Mouse (Mus musculus) gonadal fat pad, adult 2 months (tissue): ENCODE results near the gene Tfpi2. TPM values are rescaled to one million over a fixed set of nuclear protein-coding genes. Genes with fewer than 3 reads are reported as not detected.

ENCODE experiments used
- DNase-seq: peaks from one replicate; pipeline ENCODE4 v3.0.0-alpha.2; 2012; ENCODE audit warnings: low read depth
- polyA plus RNA-seq: library from polyadenylated mRNA; depleted of rRNA; stranded (reverse); fragments of >200 nt; gene quantifications from 2 replicates; pipeline ENCODE4 v1.2.3, GENCODE M21; 2012; rRNA removed

Gene Tfpi2
- 0.62 and 2.4 TPM in 2 replicates for polyA plus RNA-seq

DNA sequence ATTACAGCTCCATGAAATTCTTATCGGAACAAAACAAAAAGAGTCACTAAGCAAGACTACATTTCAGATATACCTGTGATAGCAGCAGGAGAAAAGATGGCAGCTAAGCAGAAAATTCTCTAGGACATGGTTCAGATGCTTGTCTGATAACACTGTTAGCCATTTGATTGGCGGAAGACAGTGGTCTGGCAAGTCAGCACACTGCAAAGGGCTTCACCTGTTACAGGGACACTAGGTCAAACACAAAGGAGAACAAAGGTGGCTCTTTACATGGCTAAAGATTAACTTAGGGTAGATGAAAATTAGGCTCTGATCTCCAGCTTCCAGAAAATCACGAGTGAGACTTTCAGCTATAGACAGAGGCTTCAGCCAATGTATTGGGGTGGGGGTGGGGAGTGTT is at the start of gene Tfpi2:
Gene Tfpi2 (minus strand): TSS at position 170 of the 400 bp plus-strand sequence.
- DNase-seq, result no peak

DNA sequence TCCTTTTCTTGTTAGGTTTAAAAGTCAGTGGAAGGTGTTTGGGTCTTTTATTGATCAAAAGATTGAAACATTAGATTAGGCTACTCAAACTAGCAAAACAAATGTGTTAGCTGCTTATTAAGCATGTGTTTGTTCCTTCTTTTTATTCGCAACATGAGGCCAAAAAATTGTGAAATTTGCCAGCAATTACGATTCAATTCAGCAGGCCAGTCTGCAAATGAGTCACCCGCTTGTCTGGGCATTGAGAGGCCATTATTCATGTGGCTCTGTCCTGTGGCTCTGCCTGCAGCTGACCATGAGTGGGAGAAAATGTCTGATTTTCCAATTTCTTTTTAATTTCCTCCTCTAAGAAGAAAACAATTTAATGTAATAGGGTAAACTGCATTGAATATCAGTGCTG is 42.2 kb upstream of the Tfpi2 start:
- peak; percentile 12 for DNase-seq

GRCm38 (mm10) chr6:4026367-4026766 is 37.6 kb upstream of the Tfpi2 start:
- DNase-seq, result no peak

GRCm38 (mm10) chr6:4022645-4023044 is 33.9 kb upstream of the Tfpi2 start:
- DNase-seq, result no peak

- no peak for DNase-seq
These were observed 20.8 kb upstream of the Tfpi2 start for GRCm38 (mm10) chr6:4009548-4009947.

GRCm38 (mm10) chr6:4008501-4009040 is 19.9 kb upstream of the Tfpi2 start:
- no peak for DNase-seq

DNA sequence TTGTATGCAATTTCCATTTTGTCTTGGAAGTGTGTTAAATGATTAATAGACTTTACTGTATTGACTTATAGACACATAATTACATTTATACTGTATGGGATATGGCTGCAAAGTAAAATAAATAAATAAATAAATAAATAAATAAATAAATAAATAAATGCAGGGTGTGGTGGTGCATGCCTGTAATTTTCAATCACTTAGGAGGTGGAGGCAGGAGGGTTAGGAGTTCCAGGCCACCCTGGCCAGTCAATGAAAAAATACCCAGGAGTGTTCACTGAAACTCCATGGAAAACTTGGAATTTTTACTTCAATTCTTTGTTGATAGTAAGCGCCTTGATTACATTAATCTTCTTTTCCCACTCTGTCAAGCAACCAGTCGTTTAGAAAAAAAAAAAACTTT is 16.1 kb upstream of the Tfpi2 start:
- DNase-seq, result no peak

DNA sequence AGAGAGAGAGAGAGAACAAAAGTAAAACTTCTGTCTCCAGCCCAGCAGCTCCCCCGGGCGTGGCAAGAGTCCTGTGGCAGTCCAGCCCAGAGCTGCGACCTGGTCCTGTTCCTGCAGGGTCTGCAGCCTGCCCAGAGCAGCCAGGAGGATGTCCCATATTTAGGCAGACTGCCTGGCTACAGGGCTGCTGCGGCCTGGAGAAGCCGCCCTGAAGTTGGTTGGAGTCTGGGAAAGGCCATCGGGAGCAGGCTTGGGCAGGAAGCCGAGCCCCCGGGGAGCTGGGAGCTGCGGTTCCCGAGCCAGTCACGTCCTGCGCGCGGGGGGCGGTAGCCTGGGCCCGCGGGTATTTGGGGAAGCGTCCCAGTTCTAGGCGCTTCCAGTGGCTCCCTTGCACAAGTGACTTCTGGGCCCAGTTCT is 15.2 kb upstream of the Tfpi2 start, which contains the start of gene Gng11:
Gene Gng11 (plus strand): TSS at position 15 of the 417 bp plus-strand sequence.
- DNase-seq, result no peak

GRCm38 (mm10) chr6:4003445-4003844 is 14.7 kb upstream of the Tfpi2 start:
- no peak for DNase-seq

DNA sequence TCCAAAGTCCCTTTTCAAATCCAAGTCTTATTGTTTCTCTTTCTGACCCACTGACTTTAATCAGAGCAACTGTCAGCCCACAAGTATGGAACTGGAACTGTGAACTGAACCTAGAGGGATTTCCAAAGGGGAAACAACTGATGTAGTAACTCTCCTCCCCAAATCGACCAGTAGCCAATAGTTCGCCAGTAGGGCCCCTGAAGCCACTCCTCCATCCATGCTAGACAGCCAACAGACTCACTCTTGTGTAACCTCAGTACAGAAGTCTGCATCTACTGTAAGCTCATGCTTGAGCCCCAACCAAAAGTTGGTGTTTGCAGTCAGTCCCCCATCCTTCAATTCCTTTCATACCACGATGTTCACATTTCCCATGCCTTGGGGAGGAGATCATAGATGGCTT is 12.0 kb upstream of the Tfpi2 start:
- no peak for DNase-seq

DNA sequence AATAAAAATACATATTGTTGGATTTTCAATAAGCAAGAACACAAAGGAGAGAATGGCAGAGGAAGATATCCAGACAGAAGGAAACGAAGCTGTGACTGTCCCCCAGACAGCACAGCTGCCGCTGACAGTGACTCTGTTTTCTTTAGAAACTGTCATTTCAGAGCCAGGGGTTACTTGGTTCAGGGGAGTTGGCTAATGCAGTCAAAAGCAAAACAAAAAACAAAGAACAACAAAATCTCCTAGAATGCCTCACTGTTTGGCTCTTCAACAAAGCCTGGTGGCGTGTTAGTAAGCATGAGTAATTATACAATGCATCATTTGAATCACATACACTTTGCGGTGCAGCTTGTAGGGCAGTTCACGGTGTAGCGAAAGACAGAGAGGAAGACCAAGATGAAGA is 10.6 kb upstream of the Tfpi2 start:
- DNase-seq, result no peak

DNA sequence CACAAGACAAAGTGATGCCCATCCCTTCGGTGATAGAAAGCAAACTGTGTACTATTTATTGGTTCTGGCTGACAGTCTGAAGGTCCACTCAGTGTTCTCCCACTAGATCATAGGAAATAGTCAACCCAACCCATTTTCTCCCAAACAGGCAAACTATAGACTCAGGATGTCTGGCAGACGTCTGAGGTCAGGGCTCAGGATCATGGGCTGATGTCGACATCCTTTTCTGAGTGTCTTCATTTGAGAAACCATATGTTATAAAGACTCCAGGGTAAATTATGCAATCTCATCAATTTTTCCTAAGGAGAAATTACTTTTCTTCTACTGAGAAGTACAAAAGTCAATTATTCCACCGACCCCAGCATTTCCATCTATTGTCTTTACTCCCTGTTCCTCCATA is 9.4 kb upstream of the Tfpi2 start:
- no peak for DNase-seq

GRCm38 (mm10) chr6:3993492-3993891 is 4.8 kb upstream of the Tfpi2 start, which contains the start of gene Gngt1:
Gene Gngt1 (plus strand): TSS chr6:3993792.
- DNase-seq, result no peak

DNA sequence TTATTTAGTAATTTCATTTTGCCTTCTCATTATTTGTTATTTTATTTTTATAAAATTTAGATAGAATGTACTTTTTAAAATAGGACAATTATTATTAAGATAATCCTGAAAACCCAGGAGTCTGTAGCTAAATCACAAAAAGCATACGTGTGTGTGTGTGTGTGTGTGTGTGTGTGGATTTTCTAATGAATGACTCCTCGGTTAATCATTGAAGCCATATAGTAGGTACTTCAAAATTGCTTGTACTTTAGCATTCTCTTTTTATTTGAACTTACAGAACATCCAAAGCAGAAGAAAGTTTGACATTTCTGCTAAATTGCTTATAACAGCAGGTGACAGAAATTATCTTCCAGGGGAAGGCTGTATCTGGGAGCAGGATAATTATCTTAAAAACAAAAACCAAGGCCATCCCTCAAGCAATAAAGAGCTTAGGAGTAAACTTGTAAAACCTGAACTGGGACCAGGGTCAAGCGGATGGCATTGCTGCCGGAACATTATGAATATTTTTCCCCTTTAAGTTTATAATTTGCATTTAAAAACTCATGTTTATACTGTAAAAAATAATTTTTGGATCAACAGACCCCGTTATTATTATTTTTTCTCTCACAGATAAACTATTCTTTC is 5.9 kb downstream of the Tfpi2 start:
- no peak for DNase-seq

DNA sequence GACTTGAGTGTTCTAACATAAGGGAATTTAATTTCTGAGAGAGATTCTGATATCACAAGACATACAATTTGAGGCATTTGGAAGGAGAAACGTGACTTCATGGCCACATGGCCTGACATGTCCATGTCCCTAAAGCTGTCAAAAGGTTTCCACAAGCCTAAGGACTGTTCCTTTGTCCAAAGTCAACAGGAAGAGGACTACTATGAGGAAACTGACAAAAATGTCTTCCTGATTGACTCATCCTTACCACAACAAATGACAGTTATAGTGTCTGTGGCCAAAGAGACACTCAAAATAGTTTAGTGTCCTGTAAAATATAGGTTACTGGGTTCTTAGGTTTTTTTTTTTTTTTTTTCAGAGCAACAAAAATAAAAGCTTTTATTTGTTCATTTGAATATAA is 15.0 kb downstream of the Tfpi2 start:
- DNase-seq, result no peak

DNA sequence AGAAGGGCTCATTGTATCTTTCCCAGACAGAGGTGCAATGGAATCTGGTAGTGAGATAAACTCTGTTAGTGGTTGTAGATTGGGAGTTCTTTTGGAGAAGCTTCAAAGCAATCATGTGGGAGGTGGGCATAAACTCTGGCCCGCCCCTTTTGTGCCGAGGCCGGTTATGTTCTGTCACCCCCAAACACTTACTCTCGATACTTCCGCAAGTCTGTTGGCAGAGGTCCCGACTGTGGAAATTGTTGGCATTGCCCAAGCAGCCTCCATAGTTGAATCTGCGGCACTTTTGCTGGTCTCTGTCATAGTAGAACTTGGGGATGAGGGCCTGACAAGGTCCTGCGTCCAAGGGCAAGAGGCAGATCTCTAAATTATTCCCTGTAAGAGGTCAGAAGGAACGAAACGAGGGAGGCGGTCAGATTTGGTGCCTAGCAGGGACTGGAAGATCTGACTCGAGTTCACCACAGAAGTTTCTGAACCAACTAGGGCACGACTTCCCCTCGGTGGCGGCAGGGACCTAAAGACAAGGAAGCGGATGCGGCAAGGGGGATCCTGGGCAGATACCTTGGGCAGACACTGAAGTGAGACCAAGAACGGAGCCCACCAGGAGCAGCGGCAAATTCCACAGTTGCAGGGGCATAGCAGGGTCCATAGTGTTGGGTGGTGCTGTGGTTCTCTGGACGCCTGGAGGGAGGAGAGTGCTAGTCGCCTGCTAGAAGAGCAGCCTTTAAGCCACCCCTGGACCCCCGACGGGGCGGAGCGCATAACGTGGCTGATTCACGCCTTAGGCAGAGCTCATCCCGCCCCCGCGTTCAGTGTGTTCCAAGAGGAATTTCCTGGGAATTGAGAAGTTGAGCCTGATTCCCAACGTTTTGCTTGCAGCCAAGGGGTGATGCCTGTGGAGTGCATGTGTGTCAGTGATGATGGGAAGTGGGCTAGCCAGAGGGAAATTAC is 20.8 kb downstream of the Tfpi2 start:
- DNase-seq, result no peak

GRCm38 (mm10) chr6:3954969-3955368 is 33.8 kb downstream of the Tfpi2 start:
- DNase-seq, result no peak

DNA sequence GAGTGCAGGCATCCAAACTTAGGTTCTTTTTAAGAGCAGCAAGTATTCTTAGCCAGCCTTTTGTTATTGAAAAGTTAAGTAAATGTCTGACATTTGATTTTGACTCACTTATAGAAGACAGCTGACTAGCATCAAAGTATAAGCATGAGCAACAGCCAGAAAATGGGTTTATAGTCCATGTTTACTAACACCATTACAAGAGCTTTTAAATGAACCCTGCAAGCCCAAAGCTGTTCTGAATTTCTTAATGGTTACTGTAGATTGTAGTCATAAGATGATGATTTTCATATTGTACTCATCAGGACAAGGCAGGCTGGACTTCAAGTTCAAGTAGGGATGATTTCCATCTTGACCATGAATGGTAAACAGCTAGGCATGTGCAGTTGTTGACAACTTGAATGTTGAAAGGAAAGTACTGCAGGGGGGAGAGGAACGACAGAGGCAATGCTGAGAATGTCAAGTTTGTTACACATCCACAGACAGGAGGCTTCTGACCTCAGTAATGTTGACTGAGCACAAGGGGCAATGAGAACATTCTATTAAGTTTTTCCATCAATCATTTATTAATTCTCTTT is 52.5 kb downstream of the Tfpi2 start:
- DNase-seq, result no peak

DNA sequence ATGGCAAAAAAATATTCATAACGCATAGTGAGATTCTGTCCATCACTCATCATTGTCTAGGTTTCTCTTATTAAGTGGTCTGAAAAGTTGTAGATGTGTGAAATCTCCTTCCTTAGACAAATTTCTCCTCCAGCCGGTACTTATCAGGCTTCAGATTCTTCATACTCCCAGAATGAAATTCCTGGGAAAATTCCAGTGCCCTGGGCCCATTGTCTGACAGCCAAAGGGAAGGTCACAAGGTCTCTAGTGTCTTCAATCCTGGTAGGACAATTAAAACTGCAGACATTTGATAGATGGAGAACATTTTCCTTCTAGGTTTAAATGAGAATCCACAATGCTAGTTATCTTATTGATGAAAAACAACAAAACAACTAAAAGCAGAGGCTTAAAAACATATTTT is 53.1 kb downstream of the Tfpi2 start:
- no peak for DNase-seq

DNA sequence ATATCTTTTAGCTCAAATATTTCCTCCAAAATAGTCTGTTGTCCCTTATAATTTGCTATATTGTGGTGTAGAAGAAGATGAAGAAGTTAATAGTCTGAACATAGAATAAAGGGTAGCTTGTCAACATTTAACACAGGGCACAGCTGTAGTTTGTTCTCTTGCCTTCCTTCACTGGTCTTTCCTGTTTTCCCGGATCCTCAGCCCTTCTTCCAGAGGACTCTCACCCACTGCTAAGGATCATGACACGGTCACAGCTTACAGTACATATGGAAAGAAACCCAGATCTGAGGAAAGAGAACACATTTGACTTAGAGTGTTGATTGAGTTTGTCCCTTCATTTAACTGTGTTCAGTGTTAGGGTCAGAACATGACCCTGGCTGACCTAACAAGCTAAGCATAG is 53.7 kb downstream of the Tfpi2 start:
- DNase-seq, result peak; percentile 17

DNA sequence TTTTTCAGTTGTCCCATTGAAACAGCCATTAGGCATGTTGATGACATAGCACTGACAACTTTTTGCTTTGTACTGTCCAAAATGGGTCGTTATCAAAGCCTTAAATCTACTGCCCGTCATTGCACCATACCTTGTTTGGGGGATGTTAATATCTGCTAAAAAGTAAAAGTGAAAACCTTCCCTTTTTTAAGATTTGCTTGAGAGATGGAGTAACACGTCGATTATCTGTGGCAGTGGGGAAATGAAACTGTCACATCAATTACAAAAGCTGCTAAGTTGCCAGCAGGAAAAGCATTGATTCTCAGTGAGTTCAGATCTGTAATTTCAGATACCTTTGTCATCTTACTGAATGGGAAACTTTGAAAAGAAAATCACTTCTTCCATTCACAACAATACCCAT is 62.6 kb downstream of the Tfpi2 start:
- DNase-seq, result no peak

GRCm38 (mm10) chr6:3922870-3923269 is 65.8 kb downstream of the Tfpi2 start:
- no peak for DNase-seq
